Mouse (Mus musculus) cerebral cortex, adult 2 months (tissue): ENCODE results near the gene Mef2a.

Experiments used
- WGBS: fragments of 180-500 bp; shearing (Covaris S2); methylation state at CpG from one replicate; pipeline ENCODE4 v1.1.7; 2018; 5-methylcytosine and 5-hydroxymethylcytosine counted together

The Mef2a gene

DNA sequence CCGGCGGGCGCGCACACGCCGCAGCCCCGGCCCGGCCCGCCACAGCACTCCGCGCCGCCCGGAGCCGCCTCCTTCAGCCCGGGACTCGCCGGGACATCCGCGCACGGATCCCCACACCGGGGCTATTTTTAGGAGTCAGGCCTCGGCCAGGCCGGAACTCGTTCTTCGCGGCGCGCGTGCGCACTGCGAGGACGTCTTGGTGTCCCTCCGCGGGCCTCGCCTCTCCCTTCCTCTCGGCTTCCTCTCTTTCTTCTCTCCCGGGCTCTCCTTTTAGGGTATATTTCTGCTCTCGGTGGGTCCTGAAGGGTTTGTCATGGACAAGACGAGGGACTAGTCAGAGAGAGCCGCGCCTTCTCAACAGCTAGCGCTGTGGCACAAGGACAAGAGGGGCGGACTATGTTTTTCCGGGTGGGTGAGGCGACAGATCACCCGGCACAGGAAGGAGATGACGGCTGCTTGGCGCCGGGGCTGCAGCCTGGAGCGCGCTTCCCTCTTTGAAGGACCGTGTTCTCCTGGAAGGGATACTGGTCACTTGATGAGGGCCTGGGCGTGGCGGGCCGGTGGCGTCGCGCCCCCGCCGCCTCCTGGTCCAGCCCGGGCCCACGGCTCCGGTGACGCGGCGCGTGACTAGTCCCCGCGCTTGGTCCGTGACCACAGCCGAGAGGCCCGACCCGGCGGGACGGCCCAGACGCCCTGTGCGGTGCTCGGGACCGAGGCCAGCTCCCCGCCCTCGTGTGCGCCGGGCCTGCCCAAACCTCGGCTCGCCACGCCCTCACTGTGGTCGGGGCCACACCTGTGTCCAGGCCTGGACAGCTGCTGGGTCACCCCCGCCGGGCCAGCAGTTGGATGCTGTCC, at the start of gene Mef2a:
Mef2a (minus strand) TSS at position 130 of the 855 bp plus-strand sequence.
- WGBS, result under 1% methylated on average over 89 of the region's 89 CpGs

GRCm38 (mm10) chr7:67421476-67422186, 49.0 kb upstream of the Mef2a start:
- WGBS, result 32% methylated on average over 12 of the region's 12 CpGs

DNA sequence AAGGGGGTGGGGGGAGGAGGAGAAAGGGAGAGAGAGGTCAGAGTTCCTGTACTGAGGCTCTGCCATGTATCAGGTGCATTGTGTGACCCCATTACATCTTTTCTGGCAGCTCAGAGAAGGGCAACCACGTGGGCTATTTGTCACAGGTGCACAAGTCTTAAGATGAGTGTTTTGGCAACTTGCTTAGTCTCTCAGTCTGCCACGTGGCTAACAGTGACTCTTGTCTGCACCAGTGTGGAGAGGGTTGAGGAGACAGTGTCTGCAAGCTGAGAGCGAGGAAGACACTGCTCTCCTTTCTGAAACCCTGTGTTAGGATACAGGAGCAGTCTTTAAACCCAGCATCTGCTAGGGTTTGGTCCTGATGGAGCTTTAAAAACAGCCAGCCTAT, 48.4 kb upstream of the Mef2a start:
- WGBS, result 34% methylated on average over 3 of the region's 3 CpGs

DNA sequence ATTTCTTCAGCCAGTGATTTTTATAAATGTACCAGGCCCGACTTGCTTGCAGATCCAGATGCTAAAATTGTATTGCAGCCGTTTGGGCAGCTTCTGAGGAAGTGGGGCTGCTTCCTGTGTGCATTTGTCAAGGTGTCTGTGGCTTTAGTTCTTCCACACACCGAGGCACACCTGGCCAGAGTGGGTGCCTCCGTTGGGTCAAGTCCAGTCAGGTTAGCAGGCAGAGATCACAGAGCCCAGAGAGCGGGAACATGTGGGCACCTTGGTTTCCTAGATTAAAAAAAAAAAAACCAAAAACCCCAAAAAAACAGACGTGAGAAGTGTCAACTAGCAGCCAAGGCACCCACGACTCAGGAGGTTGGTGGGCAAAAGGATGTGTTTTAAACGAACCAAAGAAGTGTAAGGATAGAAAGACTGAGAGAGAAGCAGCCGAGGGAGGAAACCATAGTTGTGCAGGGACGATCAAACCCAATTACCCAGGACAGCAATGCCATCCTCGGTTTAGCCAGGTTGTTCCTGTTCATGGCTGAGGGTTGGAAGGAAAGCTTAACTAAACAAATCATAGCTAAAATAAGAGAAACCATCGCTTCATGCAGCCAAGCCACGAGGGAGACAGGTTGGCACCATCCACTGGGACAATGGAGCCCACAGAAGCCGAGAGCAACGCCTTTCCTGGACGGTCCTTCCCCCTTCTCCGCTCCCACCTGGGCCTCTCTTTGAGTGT, 47.1 kb upstream of the Mef2a start:
- WGBS, result 69% methylated on average over 17 of the region's 17 CpGs

GRCm38 (mm10) chr7:67418122-67418521, 45.5 kb upstream of the Mef2a start:
- WGBS, result 80% methylated on average over 5 of the region's 5 CpGs

DNA sequence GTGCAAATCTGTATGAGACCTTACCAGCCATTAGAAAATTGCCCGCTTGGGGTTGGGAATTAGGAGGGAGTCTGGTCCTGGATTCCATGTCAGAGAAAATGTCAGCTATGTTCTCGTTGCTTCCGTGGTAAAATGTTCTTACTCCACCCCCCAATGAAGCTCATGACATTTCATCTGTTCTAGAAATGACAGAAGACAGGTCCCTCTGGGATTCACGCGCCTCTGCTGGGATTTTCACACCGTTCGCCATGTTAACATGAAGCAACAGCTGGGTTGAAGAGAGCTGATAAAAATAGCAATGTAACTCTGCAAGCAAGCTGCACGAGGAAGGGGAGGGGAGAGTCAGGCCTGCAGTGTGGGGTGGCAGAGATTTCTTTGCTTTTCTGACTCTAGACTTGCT, 42.1 kb upstream of the Mef2a start:
- 52% methylated on average over 8 of the region's 8 CpGs for WGBS

- WGBS, result 41% methylated on average over 10 of the region's 10 CpGs
These were observed 40.0 kb upstream of the Mef2a start for GRCm38 (mm10) chr7:67412686-67413085.

DNA sequence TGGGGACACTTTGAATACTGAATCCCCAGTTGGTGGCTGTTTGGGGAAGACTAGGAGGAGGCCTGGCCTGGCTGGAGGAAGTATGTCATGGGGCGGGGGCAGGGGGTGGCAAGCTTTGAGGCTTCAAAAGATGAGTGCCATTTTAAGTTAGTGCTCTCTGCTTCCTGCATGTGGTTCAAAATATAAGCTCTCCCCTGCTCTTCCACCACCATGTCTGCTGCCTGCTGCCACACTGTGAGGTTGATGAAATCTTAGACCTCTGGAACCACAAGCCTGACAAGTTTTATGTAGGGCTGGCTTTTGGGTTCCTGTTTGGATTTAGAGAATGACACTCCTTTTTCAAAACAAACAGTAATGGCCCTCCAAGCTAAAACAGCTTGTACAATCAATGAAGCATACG, 34.4 kb upstream of the Mef2a start:
- WGBS, result 89% methylated on average over 2 of the region's 2 CpGs

DNA sequence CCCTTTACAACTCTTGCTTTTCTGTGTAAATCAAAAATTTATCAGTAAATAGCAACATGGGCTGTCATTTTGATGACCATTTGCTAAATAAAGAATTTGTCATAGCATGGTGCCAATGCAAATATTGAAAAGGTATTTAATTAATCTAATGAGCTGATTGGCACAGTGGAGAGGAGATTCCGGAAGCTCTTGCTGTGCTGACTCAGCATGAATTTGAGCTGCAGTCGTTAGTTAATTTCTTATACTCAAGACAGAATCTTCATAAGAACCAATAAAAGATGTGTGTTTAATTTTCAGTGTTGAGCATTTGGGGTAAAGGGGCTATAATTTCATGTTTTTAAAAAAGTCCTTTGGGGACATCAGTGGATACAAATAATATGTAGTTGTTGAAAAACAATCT, 31.5 kb upstream of the Mef2a start:
- 84% methylated on average over 2 of the region's 2 CpGs for WGBS

GRCm38 (mm10) chr7:67402353-67402752, 29.7 kb upstream of the Mef2a start:
- 89% methylated on average over 7 of the region's 7 CpGs for WGBS

- 65% methylated on average over 5 of the region's 5 CpGs for WGBS
These were observed 28.7 kb upstream of the Mef2a start for GRCm38 (mm10) chr7:67401379-67401778.

DNA sequence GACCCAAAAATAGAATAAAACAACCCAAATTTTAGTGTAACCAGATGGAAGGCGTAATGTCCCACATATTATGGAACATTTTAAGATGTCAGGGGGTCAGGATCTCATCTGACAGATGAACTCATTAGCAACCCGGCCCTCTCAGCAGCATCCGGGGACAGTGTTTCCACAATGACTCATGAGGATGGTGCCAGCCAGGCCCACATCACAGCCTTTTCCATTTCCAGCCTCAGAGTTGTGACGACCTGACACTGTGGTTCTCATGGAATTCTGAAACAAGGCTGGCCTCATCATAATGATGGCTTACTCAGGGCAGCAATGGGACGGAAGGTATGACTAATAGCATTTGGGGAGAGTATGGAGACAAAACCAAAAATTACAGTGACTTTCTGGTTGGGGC, 18.1 kb upstream of the Mef2a start:
- WGBS, result 48% methylated on average over 5 of the region's 5 CpGs

DNA sequence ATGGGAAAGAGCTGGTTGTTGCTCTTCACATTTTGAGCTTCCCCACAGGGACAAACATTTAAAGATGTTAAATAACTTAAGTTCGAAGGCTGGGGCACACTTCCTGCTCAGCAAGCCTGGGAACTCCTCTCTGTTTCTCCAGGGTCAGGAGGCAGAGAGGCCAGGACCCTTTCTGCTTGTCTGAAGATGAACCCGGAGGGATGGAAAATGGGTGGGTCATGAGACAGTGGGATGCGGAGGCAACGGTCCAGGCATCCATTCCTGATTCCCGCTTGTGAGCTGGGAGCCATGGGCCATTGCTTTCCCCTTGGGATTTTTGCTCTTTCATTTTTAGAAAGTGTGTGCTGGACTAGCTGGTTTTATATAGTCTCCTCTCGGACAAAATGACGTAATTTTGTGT, 17.4 kb upstream of the Mef2a start:
- 60% methylated on average over 7 of the region's 7 CpGs for WGBS

- 77% methylated on average over 6 of the region's 6 CpGs for WGBS
These were observed 12.5 kb upstream of the Mef2a start for GRCm38 (mm10) chr7:67384942-67385872.

GRCm38 (mm10) chr7:67380174-67381129, 7.8 kb upstream of the Mef2a start:
- WGBS, result 89% methylated on average over 6 of the region's 6 CpGs

- WGBS, result 58% methylated on average over 6 of the region's 6 CpGs
These were observed 4.1 kb upstream of the Mef2a start for GRCm38 (mm10) chr7:67376796-67377195.

- WGBS, result 26% methylated on average over 5 of the region's 5 CpGs
These were observed 1.3 kb upstream of the Mef2a start for GRCm38 (mm10) chr7:67373975-67374374.

DNA sequence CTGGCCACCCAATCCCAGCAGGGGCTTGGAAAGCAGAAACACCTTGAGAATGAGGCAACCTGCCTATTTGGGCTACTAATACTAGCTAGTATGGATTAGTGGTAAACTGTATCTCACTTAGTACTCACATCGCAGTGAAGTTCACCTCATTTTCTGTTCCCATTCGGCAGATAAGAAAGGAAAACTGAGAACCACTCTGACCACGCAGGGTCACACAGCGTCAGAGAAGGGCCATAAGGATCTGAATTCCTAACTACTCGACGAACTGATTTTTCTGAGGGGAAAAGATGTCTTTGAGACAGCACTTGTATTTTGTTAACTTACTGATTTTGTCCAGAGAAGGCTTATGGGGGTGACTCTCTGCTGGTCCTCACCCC, 914 bp upstream of the Mef2a start:
- WGBS, result 30% methylated on average over 6 of the region's 6 CpGs

- WGBS, result under 1% methylated on average over 58 of the region's 75 CpGs
These were observed 576 bp downstream of the Mef2a start for GRCm38 (mm10) chr7:67371891-67372672.
